Mouse (Mus musculus): ENCODE measurements around the gene Dzip1. TPM values are rescaled to one million over a fixed set of nuclear protein-coding genes. Genes with fewer than 3 reads are reported as not detected.

Dzip1 gene
- 11.3 and 13.1 TPM in 2 replicates for polyA plus RNA-seq (2021; fragmentation: Nextera tagmentation)
- long read RNA-seq, experiment 1, partial matches to known transcripts: 48 of 85 reads
- long read RNA-seq, experiment 1, other reads (novel, unspliced or antisense): 36 of 85 reads
- long read RNA-seq, experiment 2, full-length matches to known transcripts: 1 of 23 reads
- long read RNA-seq, experiment 2, partial matches to known transcripts: 17 of 23 reads
- long read RNA-seq, experiment 2, other reads (novel, unspliced or antisense): 5 of 23 reads

DNA sequence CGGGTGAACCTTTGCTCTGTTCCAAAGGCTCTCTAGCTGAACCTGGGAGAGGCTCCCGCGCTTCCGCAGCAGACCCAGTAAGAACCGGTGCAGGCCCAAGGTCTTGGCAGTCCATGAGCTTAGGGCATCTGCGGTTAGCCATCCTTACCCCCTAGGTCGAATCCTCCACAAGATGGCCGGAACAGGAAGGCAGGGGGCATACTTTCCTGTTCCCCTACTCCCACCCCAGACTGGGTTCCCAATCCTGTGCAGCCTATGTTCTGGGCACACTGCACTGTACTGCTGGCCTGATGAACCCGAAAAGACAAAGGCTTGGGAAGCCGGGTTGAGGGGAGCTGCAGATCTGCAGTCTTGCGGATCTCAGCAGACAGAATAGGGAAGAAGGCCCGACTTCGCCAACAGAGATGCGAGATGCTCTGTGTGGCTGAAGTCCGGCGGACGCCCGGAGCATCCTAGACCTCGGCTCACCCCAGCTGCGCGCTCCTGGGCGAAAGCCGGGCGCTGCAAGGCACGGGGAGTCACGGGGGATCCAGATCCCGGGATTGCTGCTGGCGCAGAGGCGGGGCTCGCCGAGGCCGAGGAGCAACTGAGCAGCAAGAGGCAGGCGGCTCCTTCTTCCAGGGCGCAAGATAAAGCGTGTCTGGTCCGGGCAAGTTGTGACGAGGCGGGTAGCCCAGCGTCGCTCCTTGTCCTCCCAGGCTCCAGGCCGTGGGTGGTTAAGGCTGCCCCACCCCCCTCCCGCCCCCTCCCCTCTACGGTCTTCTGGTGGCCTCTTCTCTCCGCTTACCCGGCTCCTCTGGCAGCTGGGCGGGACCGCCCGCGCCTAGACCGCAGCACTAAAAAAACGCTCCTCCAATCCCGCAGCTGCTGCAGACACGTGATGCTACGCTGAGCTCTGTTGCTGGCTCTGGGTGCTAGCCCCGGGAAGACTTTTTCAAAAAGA, at the start of gene Dzip1:
TSS of gene Dzip1 (minus strand) at position 788 of the 943 bp plus-strand sequence.

DNA sequence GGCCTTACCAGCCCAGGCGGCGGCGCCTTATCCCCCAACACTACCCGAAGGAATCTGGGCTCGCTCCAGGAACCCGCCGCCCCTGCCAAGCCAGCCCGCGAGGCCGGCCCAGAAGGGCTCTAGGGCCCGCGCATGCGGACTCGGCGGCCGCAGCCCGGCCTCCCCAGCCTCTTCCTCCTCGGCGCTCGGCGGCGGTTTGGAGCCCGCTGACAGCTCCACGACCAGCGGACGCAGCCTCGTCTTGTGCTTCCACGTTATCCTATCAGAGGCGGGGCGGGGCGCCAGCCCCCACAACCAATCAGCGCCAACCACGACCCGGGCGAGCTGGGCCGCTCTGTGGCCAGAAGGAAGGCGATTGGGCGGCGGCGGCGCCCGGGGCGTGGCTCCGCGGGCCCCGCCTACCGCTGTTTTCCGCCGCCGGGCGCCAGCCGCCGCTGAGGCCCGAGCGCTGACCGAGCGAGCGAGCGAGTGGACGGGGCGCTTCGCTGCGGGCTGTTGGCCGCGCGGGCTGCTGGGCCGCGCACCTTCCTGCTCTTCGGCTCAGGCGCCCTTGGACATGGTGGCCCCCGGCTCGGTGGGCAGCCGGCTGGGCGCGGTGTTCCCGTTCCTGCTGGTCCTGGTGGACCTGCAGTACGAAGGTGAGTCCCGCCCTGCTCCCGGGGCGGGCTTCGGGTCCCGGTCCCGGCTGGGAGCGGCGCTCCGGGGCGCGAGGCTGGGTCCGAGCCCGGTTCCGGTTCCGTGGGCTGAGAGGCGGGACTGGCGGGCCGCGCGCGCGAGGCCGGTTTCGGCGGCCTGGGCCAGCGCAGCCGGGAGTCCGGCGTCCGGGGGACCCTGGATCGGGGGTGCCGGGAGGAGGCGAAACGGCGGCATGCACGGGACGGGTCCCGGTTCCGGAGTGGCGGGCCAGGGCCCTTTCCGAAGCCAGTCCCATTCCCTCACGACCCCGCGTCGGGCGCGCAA, 12.6 kb upstream of the Dzip1 start, which contains the start of gene Dnajc3:
TSS of gene Dnajc3 (plus strand) at position 444 of the 960 bp plus-strand sequence.

Other genes starting within 250 kb of the Dzip1 start
- gene Abcc4, start 219.2 kb downstream of the Dzip1 start, polyA plus RNA-seq (2021; fragmentation: Nextera tagmentation): 1.8 and 2.6 TPM in 2 replicates
- gene Cldn10, start 137.6 kb downstream of the Dzip1 start, polyA plus RNA-seq (2021; fragmentation: Nextera tagmentation): 108 and 129 TPM in 2 replicates
- gene Dnajc3, start 12.5 kb upstream of the Dzip1 start, polyA plus RNA-seq (2021; fragmentation: Nextera tagmentation): 16.2 and 19.7 TPM in 2 replicates
- 10.5 and 11.4 TPM in 2 replicates for gene Uggt2, start 174.0 kb upstream of the Dzip1 start, polyA plus RNA-seq (2021; fragmentation: Nextera tagmentation)
- gene Hs6st3, start 212.9 kb upstream of the Dzip1 start, polyA plus RNA-seq (2021; fragmentation: Nextera tagmentation): 1.4 and 4.5 TPM in 2 replicates